Mouse (Mus musculus): ENCODE results near the gene Mmp9.

DNA sequence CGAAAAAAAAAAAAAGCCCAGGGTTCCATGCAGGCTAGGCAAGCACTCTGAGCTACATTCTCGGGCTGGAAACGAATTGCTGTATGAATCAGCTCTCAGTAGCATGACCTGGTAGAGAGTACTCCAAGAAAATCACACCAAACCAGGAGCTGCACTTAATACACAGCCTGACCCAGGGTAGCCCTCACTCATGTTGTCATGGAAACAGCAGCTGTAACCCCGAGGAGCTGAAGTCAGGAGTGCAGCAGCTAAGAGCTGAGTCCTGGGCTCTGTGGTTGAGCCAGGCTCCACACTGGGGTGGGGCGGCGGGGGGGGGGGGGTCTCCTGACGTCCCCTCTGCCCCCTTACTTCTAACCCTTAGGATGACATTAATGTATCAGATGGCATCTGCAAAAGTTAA lies 18.6 kb upstream of the Mmp9 start:
- TF ChIP-seq GATA1 (IDR thresholded peaks at IDR 0.05; ENCODE audit: low read length) (no peak), TAL1 (IDR thresholded peaks at IDR 0.05; ENCODE audit: low read length) (no peak)
